Mouse (Mus musculus) spleen, postnatal 10 days (tissue): ENCODE results near the gene Ncoa1.
"Not testable (repeated sequence)": the region's sequence is repeated elsewhere in the genome, so short reads cannot be mapped to it uniquely, and the experiment has no call there.

Source experiments
- DNase-seq, 2 experiments: peaks; one replicate each; pipeline ENCODE4 v3.0.0; 2021 to 2022; ENCODE audit warnings: low spot score in 2 of 2

The Ncoa1 gene

GRCm38 (mm10) chr12:4396221-4396620 is 80.8 kb downstream of the Ncoa1 start:
- no peak for DNase-seq

GRCm38 (mm10) chr12:4392590-4392989 is 84.4 kb downstream of the Ncoa1 start:
- no peak for DNase-seq

- no peak for DNase-seq
Observed at GRCm38 (mm10) chr12:4392074-4392473, 84.9 kb downstream of the Ncoa1 start.

- no peak for DNase-seq
Observed at GRCm38 (mm10) chr12:4391256-4391655, 85.7 kb downstream of the Ncoa1 start.

GRCm38 (mm10) chr12:4390721-4391120 is 86.3 kb downstream of the Ncoa1 start:
- DNase-seq = no peak

- DNase-seq = no peak
Observed at GRCm38 (mm10) chr12:4386077-4386719, 90.8 kb downstream of the Ncoa1 start.

- DNase-seq = no peak
Observed at GRCm38 (mm10) chr12:4383061-4383460, 93.9 kb downstream of the Ncoa1 start.

- no peak for DNase-seq
Observed at GRCm38 (mm10) chr12:4379298-4379957, 97.6 kb downstream of the Ncoa1 start.

- no peak for DNase-seq
Observed at GRCm38 (mm10) chr12:4376475-4376874, 100.5 kb downstream of the Ncoa1 start.

GRCm38 (mm10) chr12:4374816-4375493 is 102.0 kb downstream of the Ncoa1 start:
- no peak for DNase-seq

GRCm38 (mm10) chr12:4371406-4371805 is 105.6 kb downstream of the Ncoa1 start:
- DNase-seq = no peak

- DNase-seq = peak in 1 of 2 experiments; percentile 15
Observed at GRCm38 (mm10) chr12:4365951-4366350, 111.0 kb downstream of the Ncoa1 start.

- DNase-seq = no peak
Observed at GRCm38 (mm10) chr12:4359475-4359874, 117.5 kb downstream of the Ncoa1 start.

GRCm38 (mm10) chr12:4358653-4359052 is 118.3 kb downstream of the Ncoa1 start:
- DNase-seq = not testable (repeated sequence)

- no peak for DNase-seq
Observed at GRCm38 (mm10) chr12:4358100-4358499, 118.9 kb downstream of the Ncoa1 start.

GRCm38 (mm10) chr12:4356834-4357445 is 120.0 kb downstream of the Ncoa1 start:
- no peak for DNase-seq

- no peak for DNase-seq
Observed at GRCm38 (mm10) chr12:4355019-4355730, 121.8 kb downstream of the Ncoa1 start.

GRCm38 (mm10) chr12:4343216-4343615 is 133.8 kb downstream of the Ncoa1 start:
- no peak for DNase-seq

- no peak for DNase-seq
Observed at GRCm38 (mm10) chr12:4342087-4342486, 134.9 kb downstream of the Ncoa1 start.

GRCm38 (mm10) chr12:4340325-4340924 is 136.6 kb downstream of the Ncoa1 start:
- no peak for DNase-seq

GRCm38 (mm10) chr12:4323604-4324003 is 153.4 kb downstream of the Ncoa1 start:
- no peak for DNase-seq
